Mouse (Mus musculus) urinary bladder, postnatal 36 days (tissue): Measurements from ENCODE around the gene Rab11fip3.

Source experiments
- DNase-seq, 2 experiments: peaks; one replicate each; pipeline ENCODE4 v3.0.0; 2022; ENCODE audit warnings: low spot score in 2 of 2, mixed read lengths in 1 of 2

Rab11fip3 gene

DNA sequence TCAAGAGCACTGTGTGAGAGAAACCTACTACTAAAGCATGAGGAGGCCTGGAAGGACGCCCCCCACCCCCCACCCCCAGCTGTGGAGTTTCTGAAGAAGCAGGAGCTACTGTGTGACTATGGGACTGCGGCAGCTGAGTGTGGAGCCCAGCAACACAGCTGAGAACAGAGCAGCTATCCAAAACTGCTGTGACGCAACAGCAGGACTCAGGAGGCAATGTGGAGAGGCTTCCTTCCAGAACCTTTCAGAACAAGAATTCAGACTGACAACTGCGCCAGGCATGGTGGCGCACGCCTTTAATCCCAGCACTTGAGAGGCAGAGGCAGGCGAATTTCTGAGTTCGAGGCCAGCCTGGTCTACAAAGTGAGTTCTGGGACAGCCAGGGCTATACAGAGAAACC, 28.6 kb downstream of the Rab11fip3 start:
- peak in 1 of 2 experiments; percentile 36 for DNase-seq

DNA sequence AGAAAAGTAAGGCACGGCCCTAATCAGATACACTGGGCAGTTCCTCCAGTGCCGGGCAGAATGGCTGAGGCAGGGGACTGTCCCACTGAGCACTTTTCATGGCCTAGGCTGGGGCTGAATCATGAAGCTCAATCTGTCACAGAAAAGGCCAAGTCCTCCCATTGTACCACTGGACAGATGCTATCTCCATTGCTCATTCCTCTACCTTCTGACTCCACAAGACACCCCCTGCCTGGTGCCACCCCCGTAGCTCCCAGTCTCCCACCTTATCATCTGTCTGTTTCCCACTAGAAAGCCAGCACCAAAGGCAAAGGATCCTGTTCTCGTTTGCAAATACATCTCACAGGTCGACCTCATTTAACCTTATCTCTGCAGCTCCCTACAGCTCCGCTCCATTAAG, 37.3 kb downstream of the Rab11fip3 start:
- DNase-seq, result no peak

DNA sequence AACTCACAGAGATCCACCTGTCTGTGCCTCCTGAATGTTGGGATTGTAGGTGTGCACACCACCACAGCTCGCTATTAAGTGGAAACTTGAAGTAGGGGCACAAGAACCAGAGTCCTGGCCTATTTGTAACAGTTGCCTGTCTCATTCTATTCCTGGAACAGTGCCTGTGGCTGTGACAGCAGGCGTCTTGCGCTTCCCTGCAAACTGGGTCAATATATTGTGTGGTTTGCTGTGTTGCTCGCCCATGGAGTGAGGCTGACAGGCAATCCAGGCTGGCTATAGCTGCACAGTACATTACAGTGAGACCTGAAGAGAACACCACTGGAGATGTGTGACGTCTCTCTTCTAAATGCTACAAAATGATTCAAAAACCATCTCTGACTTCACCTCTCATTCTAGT, 37.8 kb downstream of the Rab11fip3 start:
- DNase-seq, result no peak

DNA sequence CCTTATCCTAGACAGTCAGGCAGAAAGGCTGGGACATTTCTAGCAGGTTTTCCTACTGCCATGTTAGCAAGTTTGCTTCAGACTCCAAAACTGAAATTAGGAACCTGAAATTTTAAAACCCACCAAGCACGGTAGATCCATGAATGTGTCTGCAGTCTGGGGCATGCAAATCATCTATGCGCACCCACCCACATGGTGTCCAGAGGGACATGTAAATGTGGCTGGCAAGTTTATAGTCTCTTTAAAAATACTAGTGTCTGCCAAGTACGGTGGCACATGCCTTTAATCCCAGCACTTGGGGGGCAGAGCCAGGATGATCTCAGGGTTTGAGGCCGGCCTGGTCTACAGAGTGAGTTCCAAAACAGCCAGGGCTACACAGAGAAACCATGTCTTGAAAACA, 41.1 kb downstream of the Rab11fip3 start:
- DNase-seq, result no peak

DNA sequence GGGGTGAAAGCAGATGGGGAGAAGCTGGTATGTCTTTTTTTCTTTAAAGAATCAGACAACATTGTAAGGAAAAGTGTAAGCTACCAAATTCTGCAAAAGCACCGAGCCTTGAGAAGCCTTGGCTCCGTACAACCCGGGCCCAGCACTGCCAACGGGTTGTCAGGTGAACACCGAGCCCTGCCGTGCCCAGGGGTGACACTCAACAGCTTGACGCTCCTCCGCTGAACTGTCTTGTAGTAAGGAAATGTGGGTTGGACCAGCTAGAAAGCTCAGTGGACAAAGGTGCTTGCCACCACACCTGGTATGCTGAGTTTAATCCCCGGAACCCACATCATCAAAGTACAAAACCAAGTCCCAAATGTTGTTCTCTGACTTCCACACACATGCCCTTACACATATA, 44.7 kb downstream of the Rab11fip3 start:
- no peak for DNase-seq

DNA sequence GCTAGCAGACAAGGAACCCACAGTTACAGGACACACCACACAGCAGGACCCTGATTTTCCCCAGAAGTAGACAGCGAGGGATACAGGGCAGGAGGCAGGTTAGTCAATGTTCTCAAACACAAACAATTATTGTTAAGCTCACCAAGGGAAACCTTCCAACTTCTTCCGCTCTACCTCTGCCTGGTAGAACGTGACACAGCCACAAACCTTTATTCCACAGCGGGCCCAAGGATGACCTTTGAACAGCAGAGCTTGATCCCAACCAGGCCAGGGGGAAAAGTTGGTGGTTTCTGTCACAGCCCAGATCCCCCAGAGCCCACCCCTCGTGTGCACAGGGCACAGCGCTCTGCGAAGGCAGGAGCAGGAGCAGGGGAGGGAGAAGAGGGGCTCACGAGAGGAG, 45.4 kb downstream of the Rab11fip3 start:
- DNase-seq, result no peak

DNA sequence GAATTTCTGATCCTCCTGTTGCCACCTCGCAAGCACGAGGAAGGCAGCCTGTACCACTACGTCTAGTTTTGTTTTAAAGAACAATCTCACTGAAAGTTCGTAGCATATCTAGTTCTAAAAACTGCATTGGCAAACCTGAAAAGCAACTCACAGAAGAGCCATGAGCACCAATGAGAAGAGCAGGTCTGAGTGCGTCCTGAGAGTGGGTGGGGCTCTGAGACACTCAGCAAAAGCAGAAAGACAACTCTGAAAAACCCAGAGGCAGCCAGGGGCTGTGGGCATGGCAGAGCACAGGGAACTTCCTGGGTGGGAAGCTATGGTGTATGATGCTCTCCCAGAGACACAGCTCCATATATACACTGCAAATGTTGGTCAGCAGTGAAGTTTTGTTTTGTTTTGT, 46.2 kb downstream of the Rab11fip3 start:
- DNase-seq, result no peak

DNA sequence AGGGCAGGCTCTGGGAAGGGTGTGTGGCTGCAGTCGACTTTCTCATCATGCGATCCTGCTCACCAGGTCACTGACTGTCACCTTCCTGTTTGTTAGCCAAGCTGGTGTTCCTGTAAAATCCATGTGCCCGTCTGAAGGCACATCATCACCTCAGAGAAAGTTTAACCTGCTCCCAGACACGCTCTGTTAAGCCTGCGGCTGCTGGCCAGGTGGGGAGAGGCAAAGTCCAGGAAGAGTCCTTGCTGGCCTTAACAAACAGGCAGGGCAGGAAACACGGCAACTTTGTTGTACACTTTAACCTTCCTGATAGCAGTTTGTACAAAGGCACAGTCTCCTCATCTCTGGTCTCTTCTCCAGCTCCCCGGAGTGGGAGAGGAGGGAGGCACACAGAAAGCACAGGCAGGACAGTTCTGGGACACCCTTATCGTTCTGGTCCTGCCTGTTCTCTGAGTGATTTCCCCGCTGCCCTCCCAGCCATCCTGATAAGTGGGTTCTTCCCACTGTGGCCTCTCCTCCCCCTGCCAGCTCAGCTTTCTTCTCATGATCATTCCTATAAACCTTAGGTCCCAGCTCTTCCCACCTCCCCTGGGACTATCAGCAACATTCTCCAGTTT, 47.5 kb downstream of the Rab11fip3 start:
- no peak for DNase-seq

DNA sequence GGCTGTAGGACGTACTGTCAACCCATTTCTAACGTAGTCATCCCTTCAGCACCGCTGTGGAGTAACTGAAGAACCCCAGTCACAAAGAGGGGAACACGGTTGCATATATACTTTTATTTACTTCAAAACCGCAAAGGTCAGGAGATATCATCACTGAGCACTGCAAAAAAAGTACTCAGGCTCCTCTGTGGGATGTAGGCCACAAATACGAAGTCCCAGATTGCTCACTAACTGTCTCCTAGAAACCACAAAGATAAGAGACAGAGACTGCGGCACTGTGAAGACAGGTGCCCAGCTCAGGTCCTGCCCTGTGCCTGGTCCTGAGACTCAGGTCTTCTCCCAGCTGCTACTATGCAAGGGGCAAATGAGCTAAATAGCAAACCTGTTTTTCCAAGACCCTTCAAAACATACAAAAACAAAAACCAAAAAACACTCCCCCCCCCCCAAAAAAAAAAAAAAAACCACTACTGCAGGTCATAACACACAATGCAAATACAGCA, 48.5 kb downstream of the Rab11fip3 start:
- no peak for DNase-seq

DNA sequence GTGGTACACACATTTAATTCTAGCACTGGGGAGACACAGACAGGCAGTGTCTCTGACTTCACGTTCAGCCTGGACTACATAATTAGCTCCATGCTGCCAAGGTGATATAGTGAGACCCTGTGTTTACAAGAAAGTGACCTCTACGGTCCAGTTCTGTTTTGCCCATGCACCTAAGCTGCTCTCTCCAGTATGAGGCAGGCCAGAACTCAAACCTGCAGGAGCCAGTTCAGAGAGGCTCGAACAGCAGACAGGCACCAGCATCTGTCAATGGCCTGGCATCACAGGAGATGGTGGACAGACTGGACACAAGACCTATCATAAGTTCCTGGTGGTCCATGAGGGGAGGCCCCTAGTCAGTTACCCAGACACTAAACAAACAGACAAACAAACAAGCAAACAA, 51.0 kb downstream of the Rab11fip3 start:
- DNase-seq, result no peak

DNA sequence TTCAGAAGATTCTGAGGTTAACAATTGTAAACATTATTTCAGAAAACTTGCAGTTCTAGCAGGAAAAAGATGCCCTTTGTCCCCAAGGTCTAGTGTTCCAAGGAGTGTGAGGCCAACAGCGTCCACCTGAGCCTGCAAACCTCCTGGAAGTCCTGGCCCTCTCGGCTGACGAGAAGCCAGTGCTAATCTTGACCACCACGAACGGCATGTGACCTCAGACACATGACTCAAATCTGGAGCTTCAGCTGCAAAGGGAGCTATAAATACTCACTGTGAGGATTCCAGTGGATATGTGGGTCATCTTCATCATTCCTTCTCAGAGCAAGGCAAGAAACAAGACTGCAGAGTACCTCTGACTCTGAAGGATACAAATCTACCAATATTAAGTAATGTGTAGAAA, 51.4 kb downstream of the Rab11fip3 start:
- DNase-seq, result no peak

DNA sequence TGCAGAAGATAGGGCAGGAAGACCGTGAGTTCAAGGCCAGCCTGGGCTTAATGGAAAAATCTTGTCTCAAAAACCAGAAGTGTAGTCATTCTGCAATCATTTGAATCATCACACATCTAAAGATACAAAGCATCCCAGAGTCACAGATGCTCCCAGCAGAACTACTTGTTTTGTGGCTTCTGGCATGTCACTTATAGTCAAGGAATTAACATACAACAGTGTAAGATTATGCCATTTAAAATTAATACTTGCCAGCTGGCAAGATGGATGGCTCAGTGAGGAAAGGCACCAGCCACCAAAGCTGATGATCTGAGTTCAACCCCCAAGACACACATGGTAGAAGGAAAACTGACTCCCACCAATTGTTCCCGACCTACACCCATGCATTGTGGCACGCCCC, 52.3 kb downstream of the Rab11fip3 start:
- DNase-seq, result no peak

DNA sequence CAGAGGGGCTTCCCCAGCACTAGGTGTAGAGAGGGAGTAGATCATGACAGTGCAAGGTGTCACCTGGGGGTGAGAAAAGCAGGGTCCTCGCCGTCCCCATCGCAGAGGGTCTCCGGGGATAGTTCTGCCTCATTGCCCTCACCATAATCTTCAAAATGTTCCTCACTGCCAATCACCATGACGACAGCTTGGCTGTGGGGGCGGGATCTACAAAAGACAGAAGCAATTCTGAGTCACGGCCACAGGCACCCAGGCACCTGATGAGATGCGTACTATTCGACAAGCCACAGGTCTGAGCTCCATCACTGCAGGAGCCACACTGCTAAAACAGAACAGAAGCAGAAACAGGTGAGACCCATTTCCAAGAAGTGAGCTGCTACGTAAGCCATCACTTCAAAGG, 55.6 kb downstream of the Rab11fip3 start:
- no peak for DNase-seq

DNA sequence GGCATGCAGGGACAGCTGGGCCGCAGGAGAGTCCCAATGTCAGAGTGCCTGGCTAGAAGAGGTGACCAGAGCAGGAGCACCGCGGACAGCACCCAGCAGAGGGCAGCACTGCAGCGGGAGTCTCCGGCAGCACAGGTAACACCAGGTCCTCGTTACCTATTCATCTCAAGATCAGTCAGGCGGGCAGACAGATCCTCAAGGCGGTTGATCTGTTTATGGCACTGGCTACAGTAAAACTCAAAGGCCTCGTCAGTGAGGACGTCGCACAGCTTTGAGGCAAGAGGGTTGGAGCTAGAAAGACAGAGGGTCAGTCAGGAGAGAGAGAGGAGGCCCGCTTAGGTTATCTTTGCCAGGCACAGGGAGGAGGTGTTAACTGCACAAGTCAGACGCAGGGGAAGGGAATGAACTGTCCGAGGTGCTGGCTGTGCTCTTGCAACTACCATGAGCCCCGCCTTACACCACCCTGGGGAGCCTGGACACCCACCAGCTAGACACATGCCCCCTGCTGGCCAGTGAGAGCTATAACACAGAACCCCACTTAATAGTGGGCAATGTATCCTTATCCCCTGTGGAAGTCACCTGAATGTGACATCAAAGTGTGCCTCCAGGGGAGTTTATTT, 57.4 kb downstream of the Rab11fip3 start:
- DNase-seq, result peak; percentile 70 to 74

DNA sequence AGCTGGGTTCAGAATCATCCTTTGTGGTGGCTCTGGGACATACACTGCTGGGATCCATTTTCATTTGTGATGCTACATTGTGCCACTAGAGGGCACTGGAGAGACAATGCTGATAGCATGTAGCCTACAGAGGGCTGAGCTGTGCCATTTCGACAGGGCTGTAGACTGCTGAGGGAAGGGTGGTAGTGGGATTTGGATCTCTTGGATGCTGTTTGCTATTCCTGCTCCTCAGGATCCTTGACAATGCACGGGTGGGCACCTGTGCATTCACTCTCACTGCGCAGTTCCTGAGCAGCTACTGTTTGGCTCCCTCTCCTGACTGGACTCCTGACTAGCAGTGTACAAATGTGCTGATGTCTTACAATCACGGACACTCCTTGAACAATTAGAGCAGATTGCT, 59.8 kb downstream of the Rab11fip3 start:
- DNase-seq, result peak; percentile 60 to 65

DNA sequence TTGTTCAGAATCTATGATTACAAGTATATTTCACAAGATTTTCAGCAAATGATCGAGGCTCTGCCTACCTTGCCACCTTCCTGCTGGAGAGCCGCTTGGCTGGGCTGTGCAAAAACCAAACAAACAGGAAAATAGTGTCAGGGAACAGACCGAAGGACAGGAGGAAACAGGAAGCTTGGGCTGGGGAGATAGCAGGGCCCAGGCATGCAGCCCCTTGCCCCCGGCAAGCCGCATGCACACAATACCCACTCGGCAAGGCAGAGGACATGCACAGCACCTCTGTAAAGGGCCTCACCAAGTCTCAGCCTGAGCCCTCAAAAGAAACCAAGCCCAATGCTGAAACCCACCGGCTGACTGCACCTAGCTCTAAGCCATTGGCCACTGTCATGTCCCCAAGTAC, 60.6 kb downstream of the Rab11fip3 start:
- DNase-seq, result no peak

DNA sequence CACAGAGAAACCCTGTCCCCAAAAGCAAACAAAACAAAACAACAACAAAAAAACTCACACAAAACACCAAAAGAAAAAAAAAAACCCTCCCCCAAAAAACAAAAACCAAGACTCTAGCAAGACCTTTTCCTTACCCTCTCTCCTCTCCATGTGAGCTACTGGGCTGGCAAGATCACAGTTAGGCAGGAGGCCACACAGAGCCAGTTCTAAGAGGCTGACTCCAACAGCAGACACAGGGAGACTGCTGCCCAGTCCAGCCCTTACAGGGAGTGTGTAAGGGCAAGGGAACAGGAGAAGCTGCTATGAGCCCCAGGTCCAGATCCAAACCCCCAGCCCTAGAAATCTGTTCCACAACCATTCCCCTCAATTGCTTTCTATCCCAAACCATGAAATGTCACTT, 61.0 kb downstream of the Rab11fip3 start:
- no peak for DNase-seq

DNA sequence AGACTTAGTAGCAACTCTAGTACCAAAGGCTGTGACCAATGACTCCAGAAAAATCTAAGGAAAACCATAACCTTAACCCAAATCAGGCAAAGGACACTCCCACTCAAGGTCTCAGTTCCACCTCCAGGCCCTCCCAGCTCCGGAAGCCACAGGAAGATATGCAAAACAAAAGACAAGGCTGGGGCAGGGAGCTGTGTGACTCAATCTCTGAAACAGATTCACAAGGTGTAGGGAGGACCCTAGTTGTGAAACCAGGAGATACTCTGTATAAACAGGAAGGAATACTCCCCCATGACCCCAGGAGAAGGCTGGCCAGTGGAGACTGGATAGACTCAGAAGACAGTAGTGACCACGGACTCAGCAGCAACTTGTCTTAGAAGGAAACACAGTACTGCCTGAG, 61.7 kb downstream of the Rab11fip3 start:
- no peak for DNase-seq

DNA sequence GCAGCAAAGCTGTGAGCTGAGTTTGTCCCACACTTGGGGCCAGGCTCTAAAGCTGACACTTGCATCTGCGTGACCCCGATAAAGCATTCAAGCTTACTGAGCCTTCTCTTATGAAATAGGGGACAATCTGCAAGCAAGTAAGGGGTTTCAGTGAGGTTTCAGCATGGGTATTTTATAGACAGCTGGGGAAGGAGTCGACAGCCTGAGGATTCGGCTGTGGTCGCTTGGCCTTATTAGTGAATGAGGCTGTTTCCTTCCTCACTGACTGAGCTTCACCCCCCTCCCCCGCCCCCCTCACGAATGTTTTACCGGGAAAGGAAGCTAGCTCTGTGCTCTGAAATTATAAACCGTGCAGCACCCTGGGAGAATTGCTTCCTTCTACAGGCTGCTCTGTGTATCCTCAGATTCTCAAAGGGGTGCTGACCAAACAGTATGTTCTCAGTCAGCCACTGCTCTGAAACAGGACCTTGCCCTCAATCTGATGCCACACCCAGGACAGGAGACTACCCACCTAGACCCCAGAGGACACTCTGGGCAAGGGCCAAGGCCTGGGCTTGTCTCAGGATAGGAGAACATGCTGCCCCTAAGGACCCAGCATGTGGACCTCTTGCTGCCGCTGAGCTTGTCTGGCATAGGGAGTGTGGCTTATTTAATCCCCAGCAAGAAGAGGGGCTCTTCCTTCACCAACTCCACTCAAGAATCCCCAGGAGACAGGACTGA, 63.5 kb downstream of the Rab11fip3 start:
- DNase-seq, result no peak

DNA sequence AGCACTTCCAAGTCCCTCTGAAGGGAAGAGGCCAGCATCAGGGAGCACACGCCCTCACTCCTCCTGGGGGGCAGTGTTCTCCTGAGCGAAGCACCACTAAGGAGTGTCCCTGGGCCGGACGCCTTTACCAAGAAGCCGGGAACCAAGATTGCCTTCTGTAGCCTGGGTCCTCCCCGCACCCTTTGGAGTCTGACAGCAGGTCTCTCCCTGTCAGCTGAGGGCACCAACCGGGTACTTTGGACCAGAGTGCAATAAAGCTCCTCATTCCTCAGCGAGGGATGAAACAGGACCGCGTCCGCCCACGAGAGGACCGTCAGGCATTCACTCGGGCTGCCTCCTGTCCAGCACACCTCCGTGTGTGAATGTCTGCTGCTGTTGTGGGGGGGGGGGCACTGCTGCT, 64.6 kb downstream of the Rab11fip3 start:
- no peak for DNase-seq

DNA sequence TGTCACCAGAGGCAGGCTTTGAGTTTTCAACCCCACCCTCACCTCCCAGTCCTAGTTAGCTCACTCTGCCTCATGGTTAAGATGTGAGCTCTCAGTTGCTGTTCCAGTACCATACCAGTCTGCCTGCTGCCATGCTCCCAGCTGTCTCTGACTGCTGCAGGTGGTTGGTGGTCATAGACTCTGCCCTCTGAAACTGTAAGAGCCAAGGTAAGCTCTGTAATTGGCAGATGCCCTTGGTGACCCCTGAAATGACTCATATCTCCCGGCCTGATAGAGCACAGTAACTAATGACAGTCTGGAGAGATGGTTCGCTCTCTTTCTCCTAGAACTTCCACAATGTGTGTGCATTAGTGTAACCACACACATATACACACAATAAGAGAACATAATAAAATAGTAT, 65.5 kb downstream of the Rab11fip3 start:
- no peak for DNase-seq

DNA sequence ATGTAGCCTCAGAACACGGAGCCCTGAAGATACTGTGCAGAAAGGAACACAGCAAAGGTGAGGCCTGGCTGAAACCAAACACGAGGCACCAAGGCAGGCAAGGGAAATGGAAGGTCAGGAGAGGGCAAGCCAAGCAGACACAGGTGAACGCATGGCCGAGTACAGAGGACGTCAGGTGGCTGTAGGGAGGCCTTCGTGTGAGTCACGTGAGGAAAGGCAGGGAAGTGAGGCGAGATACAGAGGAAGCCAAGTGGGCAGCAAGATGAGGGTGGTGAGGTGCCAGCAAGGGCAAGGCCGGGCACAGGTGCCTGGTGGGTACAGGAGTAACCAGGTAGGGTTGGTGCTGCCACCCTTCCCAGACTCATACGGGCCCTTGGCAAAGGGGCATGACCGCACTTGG, 70.9 kb downstream of the Rab11fip3 start:
- no peak for DNase-seq

DNA sequence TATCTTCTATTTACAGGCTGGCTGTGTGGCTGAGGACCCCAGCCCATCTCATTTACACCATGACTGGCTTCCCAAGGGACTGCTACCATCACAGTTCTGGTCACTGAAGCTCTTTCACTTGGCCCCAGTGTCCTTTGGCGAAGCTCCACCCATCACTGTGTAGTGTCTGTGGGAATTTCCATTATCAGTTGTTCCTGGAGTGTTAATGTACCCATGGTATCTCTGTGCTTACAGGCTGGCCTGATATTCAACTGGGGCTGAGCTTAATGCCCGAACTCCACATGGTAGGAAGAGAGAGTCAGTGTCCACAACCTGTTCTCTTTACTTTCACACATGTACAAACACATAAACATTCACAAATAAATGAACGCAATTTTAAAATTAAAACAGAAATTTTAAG, 75.9 kb downstream of the Rab11fip3 start:
- DNase-seq, result no peak
